Mouse (Mus musculus): ENCODE data around the gene Ush1c.
"Not testable (repeated sequence)": the region's sequence is repeated elsewhere in the genome, so short reads cannot be mapped to it uniquely, and the experiment has no call there.

Gene Ush1c

DNA sequence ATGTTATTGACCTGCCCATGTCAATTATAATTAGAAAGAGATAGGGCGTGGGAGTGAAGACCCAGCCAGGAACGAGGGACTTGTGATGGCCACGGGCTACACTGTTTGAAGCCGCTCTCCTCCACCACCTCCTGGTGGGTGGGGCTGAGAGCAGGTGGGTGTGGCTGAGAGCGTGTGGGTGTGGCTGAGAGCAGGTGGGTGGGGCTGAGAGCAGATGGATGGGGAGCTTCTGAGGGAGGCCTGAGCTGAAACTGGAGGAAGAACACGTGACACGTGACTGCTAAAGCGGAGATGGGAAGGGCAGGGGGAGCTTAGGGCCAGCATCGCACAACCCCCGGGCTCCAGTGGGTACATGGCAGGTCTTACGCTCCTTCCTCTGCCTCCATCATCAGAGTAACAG is 19.9 kb downstream of the Ush1c start:
- in situ Hi-C loops (cut with MboI; ENCODE audit: low pct_unique_long_range_greater_than_20kb in 1 of 2, low sequenced_read_pairs in 2 of 2, unreplicated experiment in 1 of 2): no loop called here

DNA sequence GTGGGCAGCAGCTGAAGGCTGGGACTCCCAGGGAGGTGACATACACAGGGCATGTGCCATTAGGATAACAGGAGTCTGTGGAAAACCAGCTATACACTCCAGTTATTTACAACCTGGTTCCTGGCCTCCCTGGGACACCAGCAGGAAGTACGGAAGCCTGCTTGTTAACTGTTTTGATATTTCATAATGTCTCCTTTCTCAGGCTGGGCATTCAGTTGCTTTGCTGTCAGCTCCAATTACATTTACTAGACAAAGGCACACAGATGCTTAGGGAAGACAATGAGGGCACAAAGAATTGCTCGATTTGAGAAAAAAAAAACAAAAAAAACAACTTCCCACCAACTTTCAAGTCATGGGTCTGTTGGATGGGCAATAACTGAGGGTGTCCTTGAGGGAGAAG is 21.8 kb downstream of the Ush1c start:
- in situ Hi-C loops (cut with MboI; ENCODE audit: low pct_unique_long_range_greater_than_20kb in 1 of 2, low sequenced_read_pairs in 2 of 2, unreplicated experiment in 1 of 2): no loop called here

DNA sequence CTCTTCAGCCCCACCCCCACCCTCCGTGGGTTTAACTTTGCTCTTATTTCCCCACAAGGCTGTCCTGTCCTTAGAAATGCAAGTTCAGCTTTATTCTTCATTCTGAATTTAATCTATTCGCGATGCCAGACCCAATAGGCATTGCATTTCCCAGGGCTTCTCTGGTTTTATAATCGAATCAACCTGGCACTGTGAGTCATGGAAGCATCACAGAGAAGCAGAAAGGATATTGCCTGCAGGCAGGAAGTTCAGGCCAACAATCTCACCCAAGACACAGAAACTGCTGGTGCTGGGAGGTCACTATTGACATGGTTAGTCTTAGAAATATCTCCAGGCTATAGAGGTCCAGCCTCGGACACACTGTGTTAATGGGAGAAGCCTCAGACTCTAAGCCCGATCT is 28.0 kb downstream of the Ush1c start:
- in situ Hi-C loops (cut with MboI; ENCODE audit: low pct_unique_long_range_greater_than_20kb in 1 of 2, low sequenced_read_pairs in 2 of 2, unreplicated experiment in 1 of 2): no loop called here

DNA sequence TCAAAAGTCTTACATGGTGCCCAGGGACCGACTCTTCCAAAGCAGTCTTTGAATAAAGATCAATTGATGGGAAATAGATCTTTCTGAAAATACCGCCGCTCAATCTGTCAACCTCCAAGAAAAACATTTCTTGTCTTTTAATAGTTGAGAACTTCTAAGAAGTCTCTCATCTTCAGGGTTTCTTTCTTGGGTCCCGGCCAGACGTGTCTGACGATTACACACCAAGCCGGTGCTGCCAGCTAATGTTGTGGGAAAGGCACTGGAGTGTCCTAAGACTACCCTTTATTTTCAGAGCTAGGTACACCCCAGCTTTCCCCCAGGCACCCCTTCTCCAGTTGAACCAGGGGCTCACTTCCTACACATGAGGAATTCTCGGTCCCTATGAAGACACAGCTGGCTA is 30.2 kb downstream of the Ush1c start:
- in situ Hi-C loops (cut with MboI; ENCODE audit: low pct_unique_long_range_greater_than_20kb in 1 of 2, low sequenced_read_pairs in 2 of 2, unreplicated experiment in 1 of 2): loop anchor here in 1 of 2 experiments (10.0 kb wide), 1 partner anchor 113 kb away; no protein-coding TSS in a partner anchor

DNA sequence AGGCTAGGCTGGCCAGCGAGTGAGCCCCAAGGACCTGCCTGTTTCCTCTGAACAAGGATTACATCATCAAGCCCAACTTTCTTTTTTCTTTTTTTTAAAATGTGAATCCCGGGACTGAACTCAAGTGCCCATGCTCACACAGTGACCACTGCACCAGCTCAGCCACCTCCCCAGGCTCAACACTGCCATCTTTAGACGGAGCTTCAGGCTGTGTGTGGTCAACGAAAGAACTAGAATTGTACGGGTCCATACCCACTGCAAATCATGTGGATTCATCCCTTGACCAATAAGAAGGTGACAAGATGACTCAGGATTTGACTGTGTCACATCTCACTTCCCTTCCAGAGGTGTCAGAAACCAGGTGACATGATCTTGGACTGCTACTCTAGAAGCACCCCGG is 33.5 kb downstream of the Ush1c start:
- in situ Hi-C loops (cut with MboI; ENCODE audit: low pct_unique_long_range_greater_than_20kb in 1 of 2, low sequenced_read_pairs in 2 of 2, unreplicated experiment in 1 of 2): loop anchor here (5.0 to 10.0 kb wide), 2 partner anchors 107 to 110 kb away; no protein-coding TSS in a partner anchor

DNA sequence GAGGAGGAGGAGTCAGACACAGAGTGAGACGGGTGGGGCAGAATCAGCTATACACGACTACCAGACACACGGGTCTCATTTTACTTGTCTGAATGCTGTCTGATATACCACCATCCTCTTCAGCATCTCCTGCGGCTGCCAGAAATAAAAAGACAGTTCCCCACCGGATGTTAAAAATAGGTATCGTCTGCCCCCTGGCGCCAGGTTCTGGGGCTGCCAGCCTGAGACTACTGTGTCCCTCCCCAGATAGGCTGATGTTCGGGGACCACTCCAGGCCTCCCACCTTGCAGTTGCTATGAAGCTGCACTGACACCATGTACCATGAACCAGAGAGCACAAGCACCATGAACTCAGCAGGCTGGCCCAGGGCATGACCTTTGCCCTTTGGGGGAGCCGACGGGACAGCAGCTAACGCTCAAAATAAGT is 34.2 kb downstream of the Ush1c start:
- in situ Hi-C loops (cut with MboI; ENCODE audit: low pct_unique_long_range_greater_than_20kb in 1 of 2, low sequenced_read_pairs in 2 of 2, unreplicated experiment in 1 of 2): loop anchor here (5.0 to 10.0 kb wide), 2 partner anchors 107 to 109 kb away; no protein-coding TSS in a partner anchor

DNA sequence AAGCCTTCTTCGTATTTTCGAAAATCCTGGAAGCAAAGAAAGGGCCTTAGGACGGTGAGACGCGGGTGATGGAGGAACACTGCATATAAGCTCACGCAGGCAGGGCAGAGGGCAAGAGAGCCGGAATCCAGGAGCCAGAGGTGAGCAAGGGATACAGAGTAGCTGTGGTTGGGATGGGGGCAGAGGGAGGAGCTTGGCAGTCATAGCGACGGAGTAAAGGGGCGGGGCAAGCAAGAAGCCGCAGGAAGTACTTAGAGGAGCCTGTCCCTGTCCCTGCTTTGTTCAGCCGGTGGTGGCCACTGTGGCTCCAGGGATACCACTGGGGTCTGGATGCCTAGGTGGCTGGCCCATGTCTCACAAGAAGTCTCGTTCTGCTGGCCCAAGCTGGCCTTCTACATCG is 36.7 kb downstream of the Ush1c start:
- in situ Hi-C loops (cut with MboI; ENCODE audit: low pct_unique_long_range_greater_than_20kb in 1 of 2, low sequenced_read_pairs in 2 of 2, unreplicated experiment in 1 of 2): loop anchor here (5.0 to 10.0 kb wide), 2 partner anchors 104 to 107 kb away; no protein-coding TSS in a partner anchor

DNA sequence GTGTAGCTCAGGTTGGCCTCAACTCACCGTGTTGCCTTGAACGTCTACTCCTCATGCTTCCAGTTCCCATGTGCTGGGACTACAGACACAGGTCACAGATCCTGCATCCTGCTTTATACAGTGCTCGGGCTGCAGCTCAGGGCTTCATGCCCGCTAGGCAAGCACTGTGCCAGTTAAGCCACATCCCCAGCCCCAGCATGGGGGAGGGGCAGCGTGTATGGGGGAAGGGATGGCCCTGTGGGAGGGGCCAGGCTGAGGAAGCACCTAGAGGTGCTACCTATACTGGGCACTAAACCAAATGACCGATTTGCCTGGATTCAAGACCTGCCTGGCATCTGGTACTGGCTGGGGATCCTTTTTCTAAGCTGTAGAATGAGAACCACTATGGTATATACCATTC is 38.3 kb downstream of the Ush1c start:
- in situ Hi-C loops (cut with MboI; ENCODE audit: low pct_unique_long_range_greater_than_20kb in 1 of 2, low sequenced_read_pairs in 2 of 2, unreplicated experiment in 1 of 2): loop anchor here (5.0 to 10.0 kb wide), 2 partner anchors 103 to 105 kb away; no protein-coding TSS in a partner anchor

DNA sequence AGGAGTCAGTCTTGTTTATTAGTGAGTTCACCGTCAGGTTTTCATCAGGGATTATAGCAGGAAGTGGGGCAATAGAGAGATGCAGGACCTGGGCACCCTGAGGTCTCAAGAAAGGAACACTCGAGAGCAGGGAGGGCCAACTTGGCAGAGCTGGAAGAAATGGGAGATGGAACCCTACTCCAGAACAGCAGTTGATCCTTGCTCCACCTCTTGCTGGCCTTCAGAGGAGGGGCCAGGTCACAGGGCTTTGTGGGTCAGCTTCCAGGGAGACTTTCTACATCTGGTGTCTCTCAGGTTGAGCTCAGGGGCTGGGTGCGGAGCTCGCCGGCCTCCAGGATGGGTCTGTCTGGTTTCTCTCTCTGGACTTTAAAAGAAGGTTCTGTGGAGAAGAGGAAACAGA is 42.9 kb downstream of the Ush1c start:
- in situ Hi-C loops (cut with MboI; ENCODE audit: low pct_unique_long_range_greater_than_20kb in 1 of 2, low sequenced_read_pairs in 2 of 2, unreplicated experiment in 1 of 2): no loop called here

DNA sequence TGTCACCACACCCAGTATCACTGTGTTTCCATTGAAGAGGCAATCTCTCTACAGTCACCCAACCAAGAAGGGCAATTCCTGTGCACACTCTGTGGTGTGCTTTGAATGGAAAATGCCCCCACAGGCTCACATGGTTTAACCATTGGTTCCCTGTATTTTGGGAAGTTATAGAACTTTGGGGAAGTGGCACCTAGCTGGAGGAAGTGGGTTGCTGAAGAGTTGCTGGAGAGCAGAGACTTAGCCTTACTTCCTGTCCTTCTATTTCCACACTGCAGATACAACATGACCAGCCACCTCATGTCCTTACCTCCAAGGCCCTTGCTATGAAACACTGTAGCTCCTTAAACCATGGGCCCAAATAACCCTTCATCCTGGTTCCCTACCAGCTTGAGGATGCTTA is 54.1 kb downstream of the Ush1c start:
- in situ Hi-C loops (cut with MboI; ENCODE audit: low pct_unique_long_range_greater_than_20kb in 1 of 2, low sequenced_read_pairs in 2 of 2, unreplicated experiment in 1 of 2): no loop called here

DNA sequence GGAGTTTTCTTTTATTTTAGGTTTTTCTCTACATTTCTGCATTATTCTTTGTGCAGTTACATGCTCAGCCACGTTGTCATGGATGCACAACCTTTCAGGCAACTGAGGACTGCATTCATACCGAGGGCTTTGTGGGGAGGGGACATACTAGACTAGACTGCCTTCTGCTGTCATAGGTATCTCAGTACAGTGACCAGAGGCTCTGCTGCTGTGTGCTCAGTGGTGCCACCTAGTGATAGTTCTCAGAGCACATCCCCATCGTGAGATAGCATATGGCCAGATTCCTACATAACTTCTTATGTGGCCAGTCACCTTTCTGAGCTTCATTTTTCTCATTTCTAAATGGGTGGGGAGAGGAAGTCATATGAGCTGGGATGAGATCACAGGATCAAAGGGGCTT is 56.7 kb downstream of the Ush1c start:
- in situ Hi-C loops (cut with MboI; ENCODE audit: low pct_unique_long_range_greater_than_20kb in 1 of 2, low sequenced_read_pairs in 2 of 2, unreplicated experiment in 1 of 2): no loop called here

DNA sequence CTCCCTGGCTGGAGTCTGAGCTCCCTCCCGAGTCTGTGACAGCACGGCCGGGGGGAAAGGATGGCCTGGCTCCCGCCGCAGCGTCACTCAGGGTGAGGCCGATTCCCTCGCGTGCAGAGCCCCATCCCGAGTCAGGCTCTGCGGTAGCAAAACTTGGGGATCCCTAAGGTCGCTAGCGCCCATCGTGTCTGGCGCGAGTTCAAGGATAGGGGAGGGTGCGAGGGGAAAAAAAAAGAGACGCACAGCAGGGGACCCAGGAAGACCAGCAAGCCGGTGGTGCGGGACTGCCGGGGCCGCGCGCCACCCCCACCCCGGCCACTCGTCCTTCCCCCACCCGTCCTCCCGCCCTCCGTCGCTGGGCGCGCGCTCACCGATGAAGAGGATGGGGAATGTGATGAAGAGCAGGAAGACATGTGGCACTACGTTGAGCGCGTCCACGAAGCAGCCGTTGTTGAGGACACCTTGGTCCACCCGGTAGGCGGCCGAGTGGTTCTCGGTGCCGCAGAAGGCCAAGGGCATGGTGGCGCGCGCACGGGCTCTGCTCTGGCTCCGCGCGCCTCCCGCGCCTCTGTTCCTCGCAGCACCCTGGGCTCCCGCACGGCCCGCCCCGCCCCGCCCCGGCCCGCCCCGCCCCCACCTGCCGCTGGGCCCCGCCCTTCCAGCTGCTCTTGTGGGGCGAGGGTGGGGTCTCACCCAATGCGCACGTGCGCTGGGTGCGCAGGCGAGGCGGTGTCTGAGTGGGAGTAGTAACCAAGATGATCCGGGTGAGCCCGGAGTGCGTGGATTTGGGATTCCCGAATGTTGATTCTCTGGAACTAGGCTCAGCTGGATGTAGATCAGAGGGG is 58.6 kb downstream of the Ush1c start, which contains the start of gene Abcc8:
Gene Abcc8 (minus strand): TSS at position 603 of the 845 bp plus-strand sequence.
- in situ Hi-C loops (cut with MboI; ENCODE audit: low pct_unique_long_range_greater_than_20kb in 1 of 2, low sequenced_read_pairs in 2 of 2, unreplicated experiment in 1 of 2): no loop called here

DNA sequence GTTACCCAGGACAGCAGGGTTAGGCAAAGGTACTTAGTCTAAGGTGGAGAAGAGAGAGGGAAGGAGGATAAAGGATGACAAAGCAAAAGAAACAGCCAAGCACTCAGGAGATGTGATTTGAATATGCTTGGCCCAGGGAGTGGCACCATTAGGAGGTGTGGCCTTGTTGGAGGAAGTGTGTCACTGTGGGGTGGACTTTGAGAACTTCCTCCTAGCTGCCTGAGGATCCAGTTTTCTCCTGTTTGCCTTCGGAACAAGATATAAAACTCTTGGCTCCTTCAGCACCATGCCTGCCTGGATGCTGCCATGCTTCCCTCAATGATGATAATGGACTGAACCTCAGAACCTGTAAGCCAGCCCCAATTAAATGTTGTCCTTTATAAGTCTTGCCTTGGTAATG is 69.3 kb downstream of the Ush1c start:
- in situ Hi-C loops (cut with MboI; ENCODE audit: low pct_unique_long_range_greater_than_20kb in 1 of 2, low sequenced_read_pairs in 2 of 2, unreplicated experiment in 1 of 2): not testable (repeated sequence)

DNA sequence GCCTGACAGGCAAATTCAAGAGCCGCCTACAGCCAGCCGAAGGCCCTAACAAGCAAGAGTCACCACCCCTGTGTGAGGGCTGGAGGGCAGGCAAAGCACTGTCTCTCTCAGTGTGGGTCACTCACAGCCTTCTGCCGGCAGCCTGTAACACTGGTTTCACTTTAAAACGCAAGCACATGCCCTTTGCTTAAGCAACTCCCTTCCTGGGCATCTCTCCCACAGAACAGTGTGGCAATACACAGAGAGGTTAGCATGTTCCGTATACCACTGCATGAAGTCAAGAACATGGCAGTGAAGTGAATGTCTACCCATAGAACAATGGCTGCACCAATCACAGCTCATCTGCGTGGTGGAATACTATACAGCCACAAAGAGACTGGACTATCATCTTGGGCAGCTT is 69.9 kb downstream of the Ush1c start:
- in situ Hi-C loops (cut with MboI; ENCODE audit: low pct_unique_long_range_greater_than_20kb in 1 of 2, low sequenced_read_pairs in 2 of 2, unreplicated experiment in 1 of 2): no loop called here

DNA sequence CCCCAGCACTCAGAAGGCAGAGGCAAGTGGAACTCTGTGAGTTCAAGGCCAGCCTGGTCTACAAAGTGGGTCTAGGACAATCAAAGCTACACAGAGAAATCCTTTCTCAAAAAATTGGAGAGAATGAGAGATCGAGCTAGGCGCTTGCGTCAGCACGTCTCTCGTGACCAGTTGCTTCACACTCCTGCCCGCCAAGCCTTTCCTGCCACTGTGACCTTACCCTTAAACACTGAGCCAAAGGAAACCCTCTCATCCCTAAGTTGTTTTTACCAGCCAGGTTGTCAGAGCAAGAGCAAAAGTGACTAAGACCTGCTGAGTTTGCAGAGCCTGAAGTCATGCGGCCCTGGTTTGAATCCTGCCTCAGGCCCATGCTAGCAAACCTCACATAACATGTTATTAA is 70.4 kb downstream of the Ush1c start:
- in situ Hi-C loops (cut with MboI; ENCODE audit: low pct_unique_long_range_greater_than_20kb in 1 of 2, low sequenced_read_pairs in 2 of 2, unreplicated experiment in 1 of 2): no loop called here

DNA sequence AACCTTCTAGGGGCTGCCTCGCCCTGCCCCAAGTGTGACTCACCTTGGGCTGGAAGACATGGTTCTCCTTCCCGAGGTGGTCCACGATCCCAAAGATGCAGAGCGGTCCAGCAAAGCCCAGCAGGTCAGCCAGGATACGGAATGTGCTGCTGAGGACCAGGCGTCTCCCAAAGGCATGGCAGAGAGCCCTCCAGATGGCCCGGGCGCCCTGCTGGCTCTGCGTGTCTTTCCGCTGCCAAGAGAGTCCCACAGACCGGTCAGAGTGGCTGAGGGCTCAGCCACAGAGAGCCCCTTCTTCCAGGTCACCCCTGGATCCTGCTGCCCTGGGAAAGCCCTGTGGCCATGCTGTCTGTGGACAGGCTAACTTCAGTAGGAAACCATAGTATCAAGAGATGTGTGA is 72.4 kb downstream of the Ush1c start:
- in situ Hi-C loops (cut with MboI; ENCODE audit: low pct_unique_long_range_greater_than_20kb in 1 of 2, low sequenced_read_pairs in 2 of 2, unreplicated experiment in 1 of 2): no loop called here

DNA sequence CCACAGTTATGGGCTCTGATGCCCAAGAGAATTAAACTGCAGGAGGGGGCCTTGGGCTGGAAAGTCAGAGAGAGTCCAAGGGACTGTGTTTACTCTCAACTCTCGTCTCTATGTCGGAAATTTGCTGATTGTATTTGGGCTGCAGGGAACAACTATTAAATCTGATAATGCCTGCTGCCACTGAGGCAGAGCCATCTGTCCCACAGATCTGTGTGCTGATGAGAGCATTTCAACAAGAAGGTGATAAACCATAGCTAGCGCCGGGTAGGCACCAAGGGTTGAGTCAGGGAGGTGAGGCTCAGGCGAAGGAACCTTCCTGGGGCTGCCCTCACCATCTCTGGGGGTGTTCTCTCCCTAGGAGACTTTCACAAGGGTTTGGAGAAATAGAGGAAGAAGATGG is 75.6 kb downstream of the Ush1c start:
- in situ Hi-C loops (cut with MboI; ENCODE audit: low pct_unique_long_range_greater_than_20kb in 1 of 2, low sequenced_read_pairs in 2 of 2, unreplicated experiment in 1 of 2): no loop called here

DNA sequence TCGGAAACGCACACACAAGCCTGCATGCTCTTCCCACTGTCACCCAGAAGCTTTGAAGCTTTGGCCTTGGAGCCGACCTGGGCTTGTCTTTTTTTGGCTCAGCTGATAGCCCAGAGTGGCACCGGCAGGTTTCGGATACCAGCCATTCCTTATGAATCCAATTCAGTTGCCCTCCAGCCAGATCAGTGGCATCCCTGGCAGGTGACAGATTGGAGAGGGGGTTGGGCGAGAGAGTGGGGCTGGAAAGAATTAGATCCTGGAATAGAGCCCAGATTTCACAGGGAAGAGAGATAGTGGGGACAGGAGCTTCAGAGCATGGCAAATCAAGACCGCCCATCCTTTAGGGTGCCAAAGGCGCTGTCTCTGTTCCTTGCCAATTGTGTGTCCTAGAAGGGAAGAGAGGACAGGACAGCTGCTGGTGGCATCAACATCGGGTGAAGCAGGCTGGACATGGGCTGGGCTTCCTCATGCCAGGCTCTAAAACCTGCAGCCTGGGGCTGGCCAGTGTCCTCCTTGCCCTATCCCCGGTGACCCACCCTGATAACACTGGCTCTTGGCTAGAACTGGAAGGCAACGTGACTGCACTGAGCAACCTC is 76.1 kb downstream of the Ush1c start:
- in situ Hi-C loops (cut with MboI; ENCODE audit: low pct_unique_long_range_greater_than_20kb in 1 of 2, low sequenced_read_pairs in 2 of 2, unreplicated experiment in 1 of 2): no loop called here

DNA sequence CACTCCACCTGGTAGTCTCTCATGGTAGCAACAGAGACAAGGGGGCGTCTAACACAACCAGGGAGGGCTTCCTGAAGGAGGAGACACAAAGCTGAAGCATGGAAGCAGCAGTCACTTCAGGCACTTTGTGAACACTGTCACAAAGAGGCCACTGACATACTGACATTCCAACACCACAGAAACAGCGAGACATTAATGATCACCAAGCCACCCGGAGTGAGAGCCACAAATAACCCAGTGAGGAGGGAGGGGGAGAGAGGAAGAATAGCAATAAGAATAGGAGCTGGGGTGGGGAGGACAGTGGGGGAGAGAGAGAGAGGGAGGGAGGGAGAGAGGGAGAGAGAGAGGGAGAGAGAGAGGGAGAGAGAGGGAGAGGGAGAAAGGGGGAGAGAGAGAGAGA is 76.7 kb downstream of the Ush1c start:
- in situ Hi-C loops (cut with MboI; ENCODE audit: low pct_unique_long_range_greater_than_20kb in 1 of 2, low sequenced_read_pairs in 2 of 2, unreplicated experiment in 1 of 2): no loop called here

DNA sequence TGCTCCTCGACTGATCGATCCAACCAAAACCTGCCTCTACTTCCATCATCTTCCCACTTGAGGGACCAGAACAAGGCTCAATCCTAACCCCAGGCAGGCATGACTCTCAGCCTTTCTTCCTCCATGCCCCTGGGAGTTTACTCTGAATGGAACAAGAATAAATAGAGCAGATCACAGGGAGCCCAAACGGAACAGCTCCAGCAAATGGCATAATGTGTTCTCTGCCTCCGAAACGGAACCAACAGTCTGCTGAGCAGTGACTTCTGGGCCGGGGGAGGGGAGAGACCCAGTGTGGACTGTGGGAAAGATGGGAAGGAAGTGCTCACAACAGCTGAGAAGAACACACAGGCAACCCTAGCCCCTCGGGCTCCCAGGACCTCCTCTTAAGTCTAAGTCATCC is 80.6 kb downstream of the Ush1c start:
- in situ Hi-C loops (cut with MboI; ENCODE audit: low pct_unique_long_range_greater_than_20kb in 1 of 2, low sequenced_read_pairs in 2 of 2, unreplicated experiment in 1 of 2): no loop called here
